Mouse (Mus musculus): ENCODE data around the gene Gbp2.

GRCm38 (mm10) chr3:142618658-142619057 is 1.7 kb upstream of the Gbp2 start:
- no peak for TF ChIP-seq CTCF (IDR thresholded peaks at IDR 0.05; ENCODE audit: borderline replicate concordance, insufficient read depth, low read length)
- no peak for TF ChIP-seq POLR2A (IDR thresholded peaks at IDR 0.05; ENCODE audit: low read depth, low read length)
